Mouse (Mus musculus): ENCODE data around the gene Lipe. TPM values are rescaled to one million over a fixed set of nuclear protein-coding genes. Genes with fewer than 3 reads are reported as not detected.
A peak's percentile ranks its signal among the peaks of the same experiment; 100 is the strongest.

Lipe gene
- total and polyA plus RNA-seq, 3 experiments, result 4.5 to 15.4 TPM; not detected in 1

GRCm38 (mm10) chr7:25432381-25432780, 33.9 kb upstream of the Lipe start:
- TF ChIP-seq E2F4 (IDR thresholded peaks at IDR 0.05; ENCODE audit: borderline replicate concordance, low read depth, low read length) (no peak), POLR2AphosphoS5 (IDR thresholded peaks at IDR 0.05; ENCODE audit: borderline replicate concordance, low read depth, low read length) (no peak), MEF2A (IDR thresholded peaks at IDR 0.05; ENCODE audit: extremely low read depth, insufficient replicate concordance, low read depth, low read length, poor library complexity, severe bottlenecking) (no peak), MAFK (IDR thresholded peaks at IDR 0.05; ENCODE audit: borderline replicate concordance, low read depth, low read length) (no peak), RCOR1 (IDR thresholded peaks at IDR 0.05; ENCODE audit: low read depth, low read length) (no peak), GABPA (IDR thresholded peaks at IDR 0.05; ENCODE audit: low read depth, low read length) (no peak), GATA1 (IDR thresholded peaks at IDR 0.05; ENCODE audit: low read depth, low read length) (no peak), TAL1 (IDR thresholded peaks at IDR 0.05; ENCODE audit: low read length) (no peak), TBP (IDR thresholded peaks at IDR 0.05; ENCODE audit: low read depth, low read length) (no peak), ETS1 (IDR thresholded peaks at IDR 0.05; ENCODE audit: low read depth, low read length) (no peak), MXI1 (IDR thresholded peaks at IDR 0.05; ENCODE audit: low read depth, low read length) (no peak), SMC3 (IDR thresholded peaks at IDR 0.05; ENCODE audit: low read depth, low read length) (no peak), MYB (IDR thresholded peaks at IDR 0.05; ENCODE audit: low read depth, low read length) (no peak), NRF1 (IDR thresholded peaks at IDR 0.05; ENCODE audit: insufficient read depth, low read depth, low read length, poor library complexity, severe bottlenecking) (no peak)
- Histone ChIP-seq H3K9me3 (replicated peaks; ENCODE audit: insufficient read depth, low read length) (no peaks in the 10 kb centered on the region), H3K4me1 (ENCODE audit: control insufficient read depth in 1 of 2, insufficient read depth in 2 of 2, low read length in 2 of 2) (no peaks in the 10 kb centered on the region), H3K27me3 (ENCODE audit: control insufficient read depth in 1 of 2, insufficient read depth in 2 of 2, low read length in 2 of 2) (no peaks in the 10 kb centered on the region), H3K4me3 (ENCODE audit: control insufficient read depth in 1 of 2, insufficient read depth in 1 of 2, low read depth in 2 of 2, low read length in 2 of 2) (no peak overlapping the region), H3K9ac (ENCODE audit: control insufficient read depth, low read depth, low read length, poor library complexity, severe bottlenecking) (no peak overlapping the region), H3K36me3 (ENCODE audit: control insufficient read depth in 1 of 2, insufficient read depth in 2 of 2, low read length in 2 of 2) (no peaks in the 10 kb centered on the region), H3K79me2 (ENCODE audit: control insufficient read depth, insufficient read depth, low read length, poor library complexity) (no peaks in the 10 kb centered on the region), H3K27ac (ENCODE audit: control insufficient read depth, low read depth, low read length) (no peak overlapping the region)
- no peak for DNase-seq (ENCODE audit: low read depth, low spot score)

GRCm38 (mm10) chr7:25429886-25430784, 31.6 kb upstream of the Lipe start:
- H3K4me1 ChIP-seq (ENCODE audit: control insufficient read depth in 1 of 2, insufficient read depth in 2 of 2, low read length in 2 of 2), result no peaks in the 10 kb centered on the region
- H3K79me2 ChIP-seq (ENCODE audit: control insufficient read depth, insufficient read depth, low read length, poor library complexity), result no peaks in the 10 kb centered on the region
- no peaks in the 10 kb centered on the region for H3K36me3 ChIP-seq (ENCODE audit: control insufficient read depth in 1 of 2, insufficient read depth in 2 of 2, low read length in 2 of 2)
- H3K27me3 ChIP-seq (ENCODE audit: control insufficient read depth in 1 of 2, insufficient read depth in 2 of 2, low read length in 2 of 2), result no peaks in the 10 kb centered on the region
- DNase-seq (ENCODE audit: low read depth, low spot score), result peak; percentile 9
- no peak overlapping the region for H3K27ac ChIP-seq (ENCODE audit: control insufficient read depth, low read depth, low read length)
- H3K4me3 ChIP-seq (ENCODE audit: control insufficient read depth in 1 of 2, insufficient read depth in 1 of 2, low read depth in 2 of 2, low read length in 2 of 2), result no peak overlapping the region
- no peak overlapping the region for H3K9ac ChIP-seq (ENCODE audit: control insufficient read depth, low read depth, low read length, poor library complexity, severe bottlenecking)
- no peaks in the 10 kb centered on the region for H3K9me3 ChIP-seq (replicated peaks; ENCODE audit: insufficient read depth, low read length)
- TF ChIP-seq CTCF (IDR thresholded peaks at IDR 0.05 in 2 of 3, conservative IDR thresholded peaks at IDR 0.05 in 1 of 3; ENCODE audit: control insufficient read depth in 1 of 3, insufficient read depth in 1 of 3, low read depth in 2 of 3, low read length in 3 of 3, poor library complexity in 1 of 3, severe bottlenecking in 1 of 3) (no peak), RCOR1 (IDR thresholded peaks at IDR 0.05; ENCODE audit: low read depth, low read length) (no peak), NRF1 (IDR thresholded peaks at IDR 0.05; ENCODE audit: insufficient read depth, low read depth, low read length, poor library complexity, severe bottlenecking) (no peak), KAT2A (conservative IDR thresholded peaks at IDR 0.05; ENCODE audit: low read depth, low read length) (no peak), MAZ (IDR thresholded peaks at IDR 0.05; ENCODE audit: low read depth, low read length) (no peak), ZNF384 (IDR thresholded peaks at IDR 0.05; ENCODE audit: low read depth, low read length) (no peak), HCFC1 (IDR thresholded peaks at IDR 0.05; ENCODE audit: low read depth, low read length) (no peak), SMC3 (IDR thresholded peaks at IDR 0.05; ENCODE audit: low read depth, low read length) (no peak), GABPA (IDR thresholded peaks at IDR 0.05; ENCODE audit: low read depth, low read length) (no peak), MYB (IDR thresholded peaks at IDR 0.05; ENCODE audit: low read depth, low read length) (no peak)

Measured in MEL (cell line).